Mouse (Mus musculus) intestine, postnatal 0 days (tissue): ENCODE data around the gene Nhsl1. TPM values are rescaled to one million over a fixed set of nuclear protein-coding genes. Genes with fewer than 3 reads are reported as not detected.

Experiments
- ATAC-seq: fragments of 200-750 bp; cut with Nextera tagmentation; 2 replicates; pipeline ENCODE4 v1.8.0; 2017; ENCODE audit warnings: mild to moderate bottlenecking, moderate TSS enrichment, moderate library complexity
- H3K27ac ChIP-seq: fragments of 300-500 bp; sonication (generic); 2 replicates; pipeline ENCODE4 v1.5.1; 2014; ENCODE audit warnings: mild to moderate bottlenecking, low read depth, low read length, moderate library complexity
- H3K27me3 ChIP-seq: fragments of 300-500 bp; sonication (generic); replicated peaks from 2 replicates; pipeline ENCODE4 v1.6.1; 2014; ENCODE audit warnings: low read length, mixed read lengths; ENCODE audit not compliant: control insufficient read depth, insufficient read depth
- H3K36me3 ChIP-seq: fragments of 300-500 bp; sonication (generic); 2 replicates; pipeline ENCODE4 v1.6.1; 2014; ENCODE audit warnings: mild to moderate bottlenecking, moderate library complexity; ENCODE audit not compliant: control insufficient read depth, insufficient read depth
- H3K4me1 ChIP-seq: fragments of 300-500 bp; sonication (generic); replicated peaks from 2 replicates; pipeline ENCODE4 v1.6.1; 2014; ENCODE audit warnings: antibody characterized with exemption, low read length, mixed read lengths; ENCODE audit not compliant: control insufficient read depth, insufficient read depth
- H3K4me2 ChIP-seq: fragments of 300-500 bp; sonication (generic); replicated peaks from 2 replicates; pipeline ENCODE4 v1.6.1; 2014; ENCODE audit warnings: low read depth, mild to moderate bottlenecking, moderate library complexity
- H3K4me3 ChIP-seq: fragments of 300-500 bp; sonication (generic); 2 replicates; pipeline ENCODE4 v1.5.1; 2014; ENCODE audit warnings: low read depth, low read length
- H3K9ac ChIP-seq: fragments of 300-500 bp; sonication (generic); 2 replicates; pipeline ENCODE4 v1.6.1; 2014; ENCODE audit warnings: mild to moderate bottlenecking, low read depth, low read length
- H3K9me3 ChIP-seq: fragments of 300-500 bp; sonication (generic); 2 replicates; pipeline ENCODE4 v1.6.1; 2016; ENCODE audit warnings: mixed run types; ENCODE audit not compliant: control insufficient read depth
- CTCF ChIP-seq: sonication (generic); IDR thresholded peaks from 2 replicates; pipeline ENCODE4 v1.5.1; 2016; ENCODE audit warnings: low read depth, mild to moderate bottlenecking, control low read depth, antibody characterized with exemption, moderate library complexity
- WGBS: fragments of 180-500 bp; shearing (Covaris S2); extraction: QIAGEN DNeasy Blood & Tissue Kit; methylation state at CpG from one replicate; pipeline ENCODE4 v1.1.7; 2014; 5-methylcytosine and 5-hydroxymethylcytosine counted together
- polyA plus RNA-seq: library from polyadenylated mRNA; unstranded; fragments of >200 nt; fragmentation: Nextera tagmentation; extraction: Ambion mirVana; gene quantifications from 2 replicates; pipeline ENCODE4 v1.2.1, GENCODE M21; 2015

Nhsl1 gene
- polyA plus RNA-seq, 1 experiment from 2014 or later = 12.5 TPM

GRCm38 (mm10) chr10:18483658-18484057 lies 164.9 kb downstream of the Nhsl1 start:
- 89% methylated on average over 3 of the region's 3 CpGs for WGBS
- no peak overlapping the region for H3K9ac ChIP-seq
- TF ChIP-seq CTCF = no peak

GRCm38 (mm10) chr10:18484731-18485130 lies 165.9 kb downstream of the Nhsl1 start:
- 57% methylated on average over 5 of the region's 5 CpGs for WGBS
- no peak for TF ChIP-seq CTCF
- Histone ChIP-seq H3K9ac (no peak overlapping the region), H3K27me3 (no peaks in the 10 kb centered on the region), H3K4me3 (no peak overlapping the region), H3K4me1 (0 out of 2 replicates have a peak, but pooled peaks cover 10% of the 10 kb centered on the region), H3K36me3 (peaks cover 5% of the 10 kb centered on the region), H3K27ac (peak overlapping the region; percentile 60; the same call in 1 of the 2 replicates), H3K4me2 (no peak overlapping the region), H3K9me3 (no peaks in the 10 kb centered on the region)
- ATAC-seq = peak; percentile 81

More at GRCm38 (mm10) chr10:18483658-18484057, 164.9 kb downstream of the Nhsl1 start:
- peaks cover 5% of the 10 kb centered on the region for H3K36me3 ChIP-seq
- no peaks in the 10 kb centered on the region for H3K9me3 ChIP-seq
- 0 out of 2 replicates have a peak, but pooled peaks cover 10% of the 10 kb centered on the region for H3K4me1 ChIP-seq
- no peaks in the 10 kb centered on the region for H3K27me3 ChIP-seq
- no peak for ATAC-seq
- H3K4me2 ChIP-seq = no peak overlapping the region
- H3K27ac ChIP-seq = 0 out of 2 replicates have a peak overlapping the region, but pooled peaks have one; percentile 60
- H3K4me3 ChIP-seq = no peak overlapping the region

- Histone ChIP-seq H3K27me3 (no peaks in the 10 kb centered on the region), H3K4me2 (no peak overlapping the region), H3K4me3 (no peak overlapping the region), H3K9ac (no peak overlapping the region), H3K4me1 (0 out of 2 replicates have a peak, but pooled peaks cover 2% of the 10 kb centered on the region), H3K36me3 (no peaks in the 10 kb centered on the region; the same call in 1 of the 2 replicates), H3K27ac (no peak overlapping the region), H3K9me3 (no peaks in the 10 kb centered on the region)
- TF ChIP-seq CTCF = peak; percentile 31
- 55% methylated on average over 7 of the region's 7 CpGs for WGBS
- no peak for ATAC-seq
Measured at GRCm38 (mm10) chr10:18488239-18488803, 169.5 kb downstream of the Nhsl1 start.

- Histone ChIP-seq H3K4me2 (no peak overlapping the region), H3K36me3 (no peaks in the 10 kb centered on the region; the same call in 1 of the 2 replicates), H3K27ac (no peak overlapping the region), H3K27me3 (no peaks in the 10 kb centered on the region), H3K9me3 (no peaks in the 10 kb centered on the region), H3K9ac (no peak overlapping the region), H3K4me3 (no peak overlapping the region), H3K4me1 (0 out of 2 replicates have a peak, but pooled peaks cover 2% of the 10 kb centered on the region)
- TF ChIP-seq CTCF = no peak
- 78% methylated on average over 10 of the region's 10 CpGs for WGBS
- ATAC-seq = no peak
Measured at GRCm38 (mm10) chr10:18489936-18490335, 171.2 kb downstream of the Nhsl1 start.

- H3K9me3 ChIP-seq = no peaks in the 10 kb centered on the region
- no peak overlapping the region for H3K9ac ChIP-seq
- H3K4me2 ChIP-seq = no peak overlapping the region
- no peak for TF ChIP-seq CTCF
- peak; percentile 47; the same call in 1 of the 2 replicates for ATAC-seq
- H3K27me3 ChIP-seq = no peaks in the 10 kb centered on the region
- H3K4me3 ChIP-seq = no peak overlapping the region
- no peaks in the 10 kb centered on the region; the same call in none of the 2 replicates for H3K36me3 ChIP-seq
- 0 out of 2 replicates have a peak, but pooled peaks cover 2% of the 10 kb centered on the region for H3K4me1 ChIP-seq
- H3K27ac ChIP-seq = no peak overlapping the region
- 37% methylated on average over 4 of the region's 4 CpGs for WGBS
Measured at GRCm38 (mm10) chr10:18491952-18492351, 173.2 kb downstream of the Nhsl1 start.

GRCm38 (mm10) chr10:18493010-18493894 lies 174.5 kb downstream of the Nhsl1 start:
- Histone ChIP-seq H3K4me3 (no peak overlapping the region), H3K27me3 (no peaks in the 10 kb centered on the region), H3K4me1 (no peaks in the 10 kb centered on the region), H3K27ac (peak overlapping the region; percentile 15; the same call in 1 of the 2 replicates), H3K9me3 (no peaks in the 10 kb centered on the region), H3K4me2 (no peak overlapping the region), H3K9ac (no peak overlapping the region), H3K36me3 (no peaks in the 10 kb centered on the region; the same call in 1 of the 2 replicates)
- TF ChIP-seq CTCF = no peak
- no peak for ATAC-seq
- WGBS = 86% methylated on average over 11 of the region's 11 CpGs
